Mouse (Mus musculus) liver, adult 2 months (tissue): ENCODE measurements around the gene Lcat. TPM values are rescaled to one million over a fixed set of nuclear protein-coding genes. Genes with fewer than 3 reads are reported as not detected.

Experiments
- DNase-seq: peaks from one replicate; pipeline ENCODE4 v3.0.0-alpha.2; 2011; ENCODE audit warnings: low read depth, low spot score; ENCODE audit errors: extremely low read depth
- H3K27ac ChIP-seq: fragments of 200-500 bp; replicated peaks from 2 replicates; pipeline ENCODE4 v1.5.1; 2012; ENCODE audit warnings: low read depth, mild to moderate bottlenecking, control low read depth, inconsistent platforms, low read length; ENCODE audit not compliant: insufficient read depth
- H3K27me3 ChIP-seq: fragments of 200-500 bp; 2 replicates; pipeline ENCODE4 v1.6.1; 2012; ENCODE audit warnings: mild to moderate bottlenecking, moderate library complexity, low read length, inconsistent platforms; ENCODE audit not compliant: control insufficient read depth, insufficient read depth
- H3K36me3 ChIP-seq: fragments of 200-500 bp; 2 replicates; pipeline ENCODE4 v1.6.1; 2012; ENCODE audit warnings: low read length, inconsistent platforms; ENCODE audit not compliant: control insufficient read depth, insufficient read depth
- H3K4me1 ChIP-seq: fragments of 200-500 bp; 2 replicates; pipeline ENCODE4 v1.6.1; 2011; ENCODE audit warnings: low read length; ENCODE audit not compliant: control insufficient read depth, insufficient read depth
- H3K4me3 ChIP-seq: fragments of 200-500 bp; 2 replicates; pipeline ENCODE4 v1.5.1; 2011; ENCODE audit warnings: low read depth, mild to moderate bottlenecking, control low read depth, low read length, moderate library complexity; ENCODE audit not compliant: insufficient read depth
- H3K79me2 ChIP-seq: fragments of 200-500 bp; 2 replicates; pipeline ENCODE4 v1.6.1; 2012; ENCODE audit warnings: inconsistent platforms, mild to moderate bottlenecking, low read length, moderate library complexity; ENCODE audit not compliant: control insufficient read depth, insufficient read depth
- H3K9ac ChIP-seq: fragments of 200-500 bp; 2 replicates; pipeline ENCODE4 v1.6.1; 2012; ENCODE audit warnings: low read depth, mild to moderate bottlenecking, control low read depth, inconsistent platforms, low read length
- CTCF ChIP-seq: fragments of 200-500 bp; IDR thresholded peaks from 2 replicates; pipeline ENCODE4 v1.5.1; 2011; ENCODE audit warnings: low read depth, low read length, control low read depth
- POLR2A ChIP-seq: fragments of 200-500 bp; IDR thresholded peaks from 2 replicates; pipeline ENCODE4 v1.6.1; 2011; ENCODE audit warnings: low read length, control low read depth; ENCODE audit not compliant: insufficient read depth; ENCODE audit errors: extremely low read depth
- WGBS: fragments of 180-500 bp; shearing (Covaris S2); methylation state at CpG from one replicate; pipeline ENCODE4 v1.1.7; 2018; 5-methylcytosine and 5-hydroxymethylcytosine counted together
- polyA plus RNA-seq: library from polyadenylated mRNA; depleted of rRNA; stranded (reverse); fragments of >200 nt; gene quantifications from 2 replicates; pipeline ENCODE4 v1.2.3, GENCODE M21; 2012; rRNA removed
- total RNA-seq: library from RNA; depleted of rRNA; stranded (reverse); fragments of >200 nt; gene quantifications from 2 replicates; pipeline ENCODE4 v1.2.3, GENCODE M21; 2014; rRNA removed

Gene Lcat
- total and polyA plus RNA-seq, 2 experiments = 215 to 919 TPM

DNA sequence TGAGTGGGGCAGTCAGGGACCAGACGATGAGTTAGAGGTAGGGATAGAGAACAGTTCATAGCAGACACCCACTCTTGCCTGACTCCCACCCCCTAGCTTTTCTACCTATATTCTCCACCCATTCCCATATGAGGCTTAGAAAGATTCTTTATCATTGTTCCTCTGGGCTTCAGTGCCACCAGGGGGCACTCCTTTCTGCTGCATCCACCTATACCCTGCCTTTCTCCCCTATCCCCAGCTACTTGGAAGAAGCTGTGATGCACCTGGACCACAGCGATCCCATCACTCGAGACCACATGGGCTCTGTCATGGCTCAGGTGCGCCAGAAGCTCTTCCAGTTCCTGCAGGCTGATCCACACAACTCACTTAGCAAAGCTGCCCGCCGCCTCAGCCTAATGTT lies 50.8 kb downstream of the Lcat start:
- H3K9ac ChIP-seq = no peak overlapping the region
- H3K4me3 ChIP-seq = no peak overlapping the region
- no peak for DNase-seq
- peaks cover 5% of the 10 kb centered on the region; the same call in 1 of the 2 replicates for H3K36me3 ChIP-seq
- 92% methylated on average over 6 of the region's 6 CpGs for WGBS
- H3K27me3 ChIP-seq = no peaks in the 10 kb centered on the region
- peak; percentile 61 for TF ChIP-seq CTCF
- TF ChIP-seq POLR2A = no peak
- no peaks in the 10 kb centered on the region for H3K79me2 ChIP-seq
- no peak overlapping the region for H3K27ac ChIP-seq
- no peaks in the 10 kb centered on the region for H3K4me1 ChIP-seq

DNA sequence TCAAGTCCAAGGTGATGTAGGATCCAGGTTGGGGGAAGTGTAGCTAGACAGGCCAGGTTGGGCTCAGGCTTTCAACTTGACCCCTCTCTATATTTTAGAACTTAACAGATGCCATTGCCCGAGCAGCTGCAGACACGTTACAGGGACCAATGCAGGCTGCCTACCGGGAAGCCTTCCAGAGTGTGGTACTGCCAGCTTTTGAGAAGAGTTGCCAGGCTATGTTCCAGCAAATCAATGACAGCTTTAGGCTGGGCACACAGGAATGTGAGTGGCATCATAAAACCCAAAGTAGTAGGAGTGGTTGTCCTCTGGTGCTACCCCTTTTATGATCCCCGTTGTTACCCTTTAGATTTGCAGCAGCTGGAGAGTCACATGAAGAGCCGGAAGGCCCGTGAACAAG lies 52.3 kb downstream of the Lcat start:
- DNase-seq = peak; percentile 33
- no peak overlapping the region for H3K27ac ChIP-seq
- no peaks in the 10 kb centered on the region for H3K4me1 ChIP-seq
- H3K9ac ChIP-seq = no peak overlapping the region
- H3K27me3 ChIP-seq = no peaks in the 10 kb centered on the region
- 57% methylated on average over 6 of the region's 6 CpGs for WGBS
- peaks cover 16% of the 10 kb centered on the region for H3K36me3 ChIP-seq
- H3K79me2 ChIP-seq = no peaks in the 10 kb centered on the region
- H3K4me3 ChIP-seq = no peak overlapping the region
- TF ChIP-seq POLR2A = no peak
- no peak for TF ChIP-seq CTCF

DNA sequence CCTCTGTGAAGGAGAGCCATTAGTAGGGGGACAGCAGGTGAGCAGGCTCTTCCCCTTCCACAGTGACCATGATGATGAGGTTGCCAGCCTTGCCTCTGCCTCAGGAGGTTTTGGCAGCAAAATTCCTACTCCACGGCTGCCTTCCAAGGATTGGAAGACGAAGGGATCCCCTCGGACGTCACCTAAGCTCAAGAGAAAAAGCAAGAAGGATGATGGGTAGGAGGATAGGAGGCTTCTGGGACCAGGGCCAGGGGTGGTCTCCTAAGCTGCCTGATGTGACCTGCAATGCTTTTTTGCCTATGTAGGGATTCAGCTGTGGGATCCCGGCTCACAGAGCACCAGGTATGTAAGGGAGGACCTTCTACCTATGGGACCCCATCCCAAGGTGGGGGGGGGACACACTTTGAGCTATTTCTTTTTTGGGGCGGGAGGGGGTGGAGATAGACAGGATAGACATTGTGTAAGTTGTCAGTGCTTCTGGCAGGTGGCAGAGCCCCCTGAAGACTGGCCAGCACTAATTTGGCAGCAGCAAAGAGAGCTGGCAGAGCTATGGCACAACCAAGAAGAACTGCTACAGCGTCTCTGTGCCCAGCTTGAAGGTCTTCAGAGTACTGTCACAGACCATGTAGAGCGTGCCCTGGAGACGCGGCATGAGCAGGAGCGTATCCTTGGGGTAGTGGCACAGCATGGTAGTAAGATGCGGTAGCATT lies 53.3 kb downstream of the Lcat start:
- no peaks in the 10 kb centered on the region for H3K27me3 ChIP-seq
- peaks cover 24% of the 10 kb centered on the region for H3K36me3 ChIP-seq
- H3K27ac ChIP-seq = no peak overlapping the region
- no peak for DNase-seq
- H3K9ac ChIP-seq = no peak overlapping the region
- TF ChIP-seq CTCF (no peak), POLR2A (no peak)
- no peak overlapping the region for H3K4me3 ChIP-seq
- no peaks in the 10 kb centered on the region for H3K79me2 ChIP-seq
- no peaks in the 10 kb centered on the region for H3K4me1 ChIP-seq
- WGBS = 95% methylated on average over 12 of the region's 12 CpGs

Other genes starting within 250 kb of the Lcat start
- gene Acd, start 242.3 kb downstream of the Lcat start, total RNA-seq = 1.5 and 3.2 TPM in 2 replicates
- 18.3 and 22.8 TPM in 2 replicates for gene Acd, start 242.3 kb downstream of the Lcat start, polyA plus RNA-seq
- 4.1 and 5.4 TPM in 2 replicates for gene Pard6a, start 242.2 kb downstream of the Lcat start, total RNA-seq
- gene Pard6a, start 242.2 kb downstream of the Lcat start, polyA plus RNA-seq = 8.1 and 8.6 TPM in 2 replicates
- gene 4933405L10Rik, start 235.7 kb downstream of the Lcat start, total RNA-seq = not detected in 2 replicates
- not detected in 2 replicates for gene 4933405L10Rik, start 235.7 kb downstream of the Lcat start, polyA plus RNA-seq
- 0.13 TPM in 1 of 2 replicates, not detected in the other for gene Enkd1, start 235.2 kb downstream of the Lcat start, total RNA-seq
- gene Enkd1, start 235.2 kb downstream of the Lcat start, polyA plus RNA-seq = 0.42 and 0.62 TPM in 2 replicates
- 2.6 and 3.4 TPM in 2 replicates for gene Gfod2, start 184.7 kb downstream of the Lcat start, total RNA-seq
- gene Gfod2, start 184.7 kb downstream of the Lcat start, polyA plus RNA-seq = 6.3 and 9.2 TPM in 2 replicates
- 19.7 and 26.9 TPM in 2 replicates for gene Ranbp10, start 116.0 kb downstream of the Lcat start, total RNA-seq
- gene Ranbp10, start 116.0 kb downstream of the Lcat start, polyA plus RNA-seq = 37.1 and 38.0 TPM in 2 replicates
- gene Tsnaxip1, start 115.7 kb downstream of the Lcat start, total RNA-seq = not detected in 2 replicates
- gene Tsnaxip1, start 115.7 kb downstream of the Lcat start, polyA plus RNA-seq = not detected in 2 replicates
- 0.92 and 1.4 TPM in 2 replicates for gene Cenpt, start 90.1 kb downstream of the Lcat start, total RNA-seq
- 1.9 and 2.1 TPM in 2 replicates for gene Cenpt, start 90.1 kb downstream of the Lcat start, polyA plus RNA-seq
- gene Thap11, start 88.2 kb downstream of the Lcat start, total RNA-seq = 11.3 and 15.6 TPM in 2 replicates
- 26.9 and 28.5 TPM in 2 replicates for gene Thap11, start 88.2 kb downstream of the Lcat start, polyA plus RNA-seq
- gene Nutf2, start 82.8 kb downstream of the Lcat start, total RNA-seq = 21.6 and 28.1 TPM in 2 replicates
- gene Nutf2, start 82.8 kb downstream of the Lcat start, polyA plus RNA-seq = 23.9 and 29.3 TPM in 2 replicates
- gene Edc4, start 62.5 kb downstream of the Lcat start, total RNA-seq = 7.5 and 12.1 TPM in 2 replicates
- gene Edc4, start 62.5 kb downstream of the Lcat start, polyA plus RNA-seq = 20.0 and 32.0 TPM in 2 replicates
- not detected in 2 replicates for gene Nrn1l, start 49.8 kb downstream of the Lcat start, total RNA-seq
- gene Nrn1l, start 49.8 kb downstream of the Lcat start, polyA plus RNA-seq = 0.35 and 1.5 TPM in 2 replicates
- 19.0 and 20.1 TPM in 2 replicates for gene Pskh1, start 42.9 kb downstream of the Lcat start, total RNA-seq
- 35.9 and 37.9 TPM in 2 replicates for gene Pskh1, start 42.9 kb downstream of the Lcat start, polyA plus RNA-seq
- 8.5 and 59.0 TPM in 2 replicates for gene Ctrl, start 9.5 kb downstream of the Lcat start, total RNA-seq
- 1.6 and 2.0 TPM in 2 replicates for gene Ctrl, start 9.5 kb downstream of the Lcat start, polyA plus RNA-seq
- 86.8 and 109 TPM in 2 replicates for gene Psmb10, start 4.9 kb downstream of the Lcat start, total RNA-seq
- gene Psmb10, start 4.9 kb downstream of the Lcat start, polyA plus RNA-seq = 122 and 139 TPM in 2 replicates
- gene Slc12a4, start 22.7 kb upstream of the Lcat start, total RNA-seq = 10.8 and 14.2 TPM in 2 replicates
- gene Slc12a4, start 22.7 kb upstream of the Lcat start, polyA plus RNA-seq = 10.7 and 16.0 TPM in 2 replicates
- not detected in 2 replicates for gene Dpep3, start 36.0 kb upstream of the Lcat start, total RNA-seq
- gene Dpep3, start 36.0 kb upstream of the Lcat start, polyA plus RNA-seq = not detected in 2 replicates
- 5.7 and 6.8 TPM in 2 replicates for gene Dus2, start 48.0 kb upstream of the Lcat start, total RNA-seq
- gene Dus2, start 48.0 kb upstream of the Lcat start, polyA plus RNA-seq = 5.6 and 7.1 TPM in 2 replicates
- gene Dpep2nb, start 62.6 kb upstream of the Lcat start, total RNA-seq = not detected in 2 replicates
- not detected in 2 replicates for gene Dpep2nb, start 62.6 kb upstream of the Lcat start, polyA plus RNA-seq
- gene Ddx28, start 68.5 kb upstream of the Lcat start, total RNA-seq = 10.3 and 12.2 TPM in 2 replicates
- 9.6 and 10.6 TPM in 2 replicates for gene Ddx28, start 68.5 kb upstream of the Lcat start, polyA plus RNA-seq
- 8.5 and 10.8 TPM in 2 replicates for gene Nfatc3, start 115.5 kb upstream of the Lcat start, total RNA-seq
- 10.6 and 13.3 TPM in 2 replicates for gene Nfatc3, start 115.5 kb upstream of the Lcat start, polyA plus RNA-seq
- gene Esrp2, start 193.6 kb upstream of the Lcat start, total RNA-seq = 43.6 and 50.5 TPM in 2 replicates
- 76.8 and 86.2 TPM in 2 replicates for gene Esrp2, start 193.6 kb upstream of the Lcat start, polyA plus RNA-seq
- 11.3 and 12.5 TPM in 2 replicates for gene Pla2g15, start 207.0 kb upstream of the Lcat start, total RNA-seq
- 8.7 and 10.6 TPM in 2 replicates for gene Pla2g15, start 207.0 kb upstream of the Lcat start, polyA plus RNA-seq
- 0.09 and 0.27 TPM in 2 replicates for gene Slc7a6, start 225.5 kb upstream of the Lcat start, total RNA-seq
- gene Slc7a6, start 225.5 kb upstream of the Lcat start, polyA plus RNA-seq = 0.21 and 0.91 TPM in 2 replicates